Mouse (Mus musculus): ENCODE results near the gene Stmn3.

The Stmn3 gene

DNA sequence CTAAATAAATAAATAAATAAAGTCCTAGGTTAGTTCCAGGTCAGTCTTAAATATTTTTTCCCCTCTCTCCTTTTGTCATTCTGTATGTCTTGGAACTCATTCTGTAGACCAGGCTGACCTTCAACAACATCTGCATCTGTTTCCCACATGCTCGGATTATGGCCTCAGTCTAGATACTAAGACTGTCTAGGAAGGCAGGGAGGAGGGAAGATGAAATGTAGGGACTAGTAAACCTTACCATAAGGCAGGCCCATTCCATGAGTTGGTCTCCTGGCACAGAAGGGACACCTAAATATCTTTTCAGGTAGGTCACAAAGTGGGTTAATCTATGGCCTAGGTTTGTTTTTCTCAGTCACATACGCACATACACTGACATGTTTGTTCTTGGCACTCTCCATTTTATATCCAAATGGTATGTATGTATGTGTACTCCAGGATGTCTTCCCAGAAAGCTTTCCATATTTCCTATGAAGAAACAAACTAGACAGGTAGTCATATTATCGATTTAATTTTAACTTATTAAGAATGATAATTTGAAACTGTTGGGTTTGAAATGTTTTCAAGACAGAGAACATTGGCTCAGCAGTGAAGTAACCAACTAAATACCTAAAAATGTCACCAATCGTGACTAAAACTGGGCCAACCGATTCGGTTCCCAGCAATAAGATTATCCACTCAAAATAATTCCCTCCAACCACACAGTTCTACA is 27.5 kb downstream of the Stmn3 start:
- no peak for DNase-seq (ENCODE audit: low spot score in 2 of 2)

DNA sequence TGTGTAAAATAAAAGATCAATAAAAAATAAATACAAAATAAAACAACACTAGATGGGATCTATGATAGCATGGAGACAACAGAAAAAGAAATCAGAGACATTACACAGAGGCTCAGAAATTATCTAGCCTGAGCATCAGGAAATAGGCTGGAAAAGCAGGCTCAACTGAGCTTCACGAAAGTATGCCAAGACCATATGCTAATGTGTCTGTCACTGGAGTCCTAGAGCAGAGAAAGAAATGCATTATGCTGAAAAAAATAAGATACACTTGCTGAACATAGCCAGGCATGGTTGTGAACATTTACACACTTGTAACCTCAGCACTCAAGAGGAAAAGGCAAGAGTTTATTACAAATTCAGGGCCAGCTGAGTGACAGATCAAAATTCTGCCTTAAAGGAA is 34.3 kb downstream of the Stmn3 start:
- DNase-seq (ENCODE audit: low spot score in 2 of 2): no peak

DNA sequence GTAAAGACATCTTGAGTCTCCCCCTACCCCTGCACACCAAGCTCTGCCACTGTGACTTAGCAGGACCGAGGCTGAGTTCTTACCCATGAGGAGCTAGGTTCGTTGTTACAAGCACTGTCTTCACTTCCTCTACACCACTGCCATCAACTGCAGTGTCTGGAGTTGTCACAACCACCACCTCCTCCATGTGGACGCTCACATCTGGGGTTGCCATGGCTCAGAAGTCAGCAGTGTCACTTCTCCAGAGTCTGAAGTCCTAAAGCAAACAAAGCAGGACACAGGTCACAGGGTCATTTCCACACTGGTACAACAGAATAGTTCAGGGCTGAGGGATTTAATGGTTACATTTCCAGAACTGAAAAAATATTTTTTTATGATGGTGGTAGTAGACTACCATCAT is 36.4 kb downstream of the Stmn3 start:
- DNase-seq (ENCODE audit: low spot score in 2 of 2): no peak

GRCm38 (mm10) chr2:181276766-181277165 is 37.5 kb downstream of the Stmn3 start:
- no peak for DNase-seq (ENCODE audit: low spot score in 2 of 2)

DNA sequence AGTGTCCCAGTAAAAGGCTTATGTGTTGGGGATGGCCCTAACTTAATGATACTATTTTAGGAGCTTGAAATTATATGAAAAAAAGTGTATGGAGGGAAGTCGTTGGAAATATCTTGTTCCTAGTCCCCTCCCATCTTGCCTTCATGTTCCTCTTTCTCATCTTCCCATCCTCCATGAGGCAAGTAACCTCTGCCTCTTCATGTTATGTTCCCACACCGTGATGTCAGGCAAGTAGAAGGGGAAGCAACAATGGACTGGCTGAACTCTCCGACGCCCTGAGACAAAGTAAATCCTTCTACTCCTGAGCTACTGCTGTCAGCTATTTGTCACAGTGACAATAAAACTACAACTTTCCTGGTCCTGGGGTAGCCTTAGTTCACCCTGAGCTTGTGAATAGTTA is 39.7 kb downstream of the Stmn3 start:
- no peak for DNase-seq (ENCODE audit: low spot score in 2 of 2)

GRCm38 (mm10) chr2:181273829-181274228 is 40.5 kb downstream of the Stmn3 start:
- DNase-seq (ENCODE audit: low spot score in 2 of 2): no peak

DNA sequence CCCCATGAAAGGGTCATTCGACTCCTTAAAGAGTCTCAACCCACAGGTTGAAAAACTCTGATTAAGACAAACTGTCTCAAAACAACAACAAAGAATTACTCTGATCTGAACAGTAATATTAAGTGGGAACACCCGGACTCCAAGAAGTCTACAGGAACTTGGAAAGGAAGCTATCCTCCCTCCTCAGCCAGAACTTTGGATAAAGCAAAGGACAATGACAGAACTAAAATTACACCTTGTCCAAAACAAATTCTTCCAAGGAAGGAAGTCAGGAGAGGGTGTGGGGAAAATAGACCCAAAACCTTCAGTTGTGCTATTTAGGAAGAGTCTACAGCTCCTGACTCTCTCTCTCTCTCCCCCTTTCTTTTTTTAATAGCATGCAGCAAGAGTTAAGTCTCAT is 42.2 kb downstream of the Stmn3 start:
- no peak for DNase-seq (ENCODE audit: low spot score in 2 of 2)

DNA sequence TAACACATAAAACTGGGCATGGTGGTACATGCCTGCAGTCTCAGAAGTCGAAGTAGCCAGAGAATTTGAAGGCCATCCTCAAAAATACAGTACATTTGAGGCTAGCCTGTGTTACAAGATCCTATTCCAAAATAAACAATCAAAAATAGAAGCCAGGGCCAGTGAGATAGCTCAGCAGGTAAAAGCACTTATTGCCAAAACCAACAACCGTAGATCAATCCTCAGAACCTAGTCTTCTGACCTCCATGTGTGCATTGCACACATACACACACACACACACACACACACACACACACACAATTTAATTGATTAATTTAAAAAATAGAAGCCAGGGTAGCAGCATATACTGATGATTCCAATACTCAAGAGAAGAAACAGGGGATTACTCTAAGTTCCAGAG is 47.5 kb downstream of the Stmn3 start:
- no peak for DNase-seq (ENCODE audit: low spot score in 2 of 2)

All from left cerebral cortex, adult 9 months (tissue).